Mouse (Mus musculus): ENCODE measurements around the gene Nid2. TPM values are rescaled to one million over a fixed set of nuclear protein-coding genes. Genes with fewer than 3 reads are reported as not detected.

The Nid2 gene
- polyA plus RNA-seq, 1 experiment from 2014 or later, result 106 TPM

- H3K27ac ChIP-seq (replicated peaks in 1 of 2; ENCODE audit: control insufficient read depth in 1 of 2, insufficient read depth in 1 of 2, low read depth in 2 of 2, low read length in 2 of 2), result peak overlapping the region; percentile 39 to 55; a peak in 3 of 4 replicates
- no peaks in the 10 kb centered on the region for H3K9me3 ChIP-seq (ENCODE audit: control insufficient read depth, low read length)
- no peak overlapping the region for H3K4me2 ChIP-seq (ENCODE audit: low read length)
- 52% methylated on average over 4 of the region's 4 CpGs for WGBS
- peaks cover 5 to 6% of the 10 kb centered on the region in 2 experiments; a peak in 3 of 4 replicates for H3K4me1 ChIP-seq (ENCODE audit: control insufficient read depth in 2 of 2, insufficient read depth in 2 of 2, low read length in 2 of 2)
- H3K36me3 ChIP-seq (ENCODE audit: control insufficient read depth, insufficient read depth, low read length), result no peaks in the 10 kb centered on the region
- H3K27me3 ChIP-seq (ENCODE audit: control insufficient read depth, insufficient read depth, low read length), result no peaks in the 10 kb centered on the region
- H3K4me3 ChIP-seq (ENCODE audit: control insufficient read depth in 1 of 2, insufficient read depth in 1 of 2, low read depth in 1 of 2, low read length in 2 of 2), result no peak overlapping the region
- no peak overlapping the region for H3K9ac ChIP-seq (ENCODE audit: low read length)
- ATAC-seq (ENCODE audit: insufficient number of reproducible peaks, insufficient read depth, low FRiP score, low read depth), result 0 out of 2 replicates have a peak, but pooled peaks have one; percentile 26
These were observed 17.4 kb upstream of the Nid2 start for GRCm38 (mm10) chr14:19733490-19734282.

- H3K27ac ChIP-seq (replicated peaks in 1 of 2; ENCODE audit: control insufficient read depth in 1 of 2, insufficient read depth in 1 of 2, low read depth in 2 of 2, low read length in 2 of 2), result no peak overlapping the region
- no peak for ATAC-seq (ENCODE audit: insufficient number of reproducible peaks, insufficient read depth, low FRiP score, low read depth)
- H3K4me2 ChIP-seq (ENCODE audit: low read length), result no peak overlapping the region; the same call in 1 of the 2 replicates
- 47% methylated on average over 6 of the region's 6 CpGs for WGBS
- H3K27me3 ChIP-seq (ENCODE audit: control insufficient read depth, insufficient read depth, low read length), result no peaks in the 10 kb centered on the region
- no peaks in the 10 kb centered on the region for H3K36me3 ChIP-seq (ENCODE audit: control insufficient read depth, insufficient read depth, low read length)
- H3K9ac ChIP-seq (ENCODE audit: low read length), result no peak overlapping the region
- H3K9me3 ChIP-seq (ENCODE audit: control insufficient read depth, low read length), result no peaks in the 10 kb centered on the region
- H3K4me3 ChIP-seq (ENCODE audit: control insufficient read depth in 1 of 2, insufficient read depth in 1 of 2, low read depth in 1 of 2, low read length in 2 of 2), result no peak overlapping the region
- peaks cover 5 to 6% of the 10 kb centered on the region in 2 experiments; a peak in 3 of 4 replicates for H3K4me1 ChIP-seq (ENCODE audit: control insufficient read depth in 2 of 2, insufficient read depth in 2 of 2, low read length in 2 of 2)
These were observed 15.8 kb upstream of the Nid2 start for GRCm38 (mm10) chr14:19735303-19735702.

- H3K4me3 ChIP-seq (ENCODE audit: control insufficient read depth in 1 of 2, insufficient read depth in 1 of 2, low read depth in 1 of 2, low read length in 2 of 2), result no peak overlapping the region
- ATAC-seq (ENCODE audit: insufficient number of reproducible peaks, insufficient read depth, low FRiP score, low read depth), result no peak
- peaks cover 5 to 6% of the 10 kb centered on the region in 2 experiments; a peak in 3 of 4 replicates for H3K4me1 ChIP-seq (ENCODE audit: control insufficient read depth in 2 of 2, insufficient read depth in 2 of 2, low read length in 2 of 2)
- H3K4me2 ChIP-seq (ENCODE audit: low read length), result no peak overlapping the region
- H3K9ac ChIP-seq (ENCODE audit: low read length), result no peak overlapping the region
- no peaks in the 10 kb centered on the region for H3K9me3 ChIP-seq (ENCODE audit: control insufficient read depth, low read length)
- no peaks in the 10 kb centered on the region for H3K36me3 ChIP-seq (ENCODE audit: control insufficient read depth, insufficient read depth, low read length)
- H3K27me3 ChIP-seq (ENCODE audit: control insufficient read depth, insufficient read depth, low read length), result no peaks in the 10 kb centered on the region
- no peak overlapping the region for H3K27ac ChIP-seq (replicated peaks in 1 of 2; ENCODE audit: control insufficient read depth in 1 of 2, insufficient read depth in 1 of 2, low read depth in 2 of 2, low read length in 2 of 2)
These were observed 13.5 kb upstream of the Nid2 start for GRCm38 (mm10) chr14:19737568-19737967.

GRCm38 (mm10) chr14:19738094-19738843 is 12.8 kb upstream of the Nid2 start:
- ATAC-seq (ENCODE audit: insufficient number of reproducible peaks, insufficient read depth, low FRiP score, low read depth), result no peak
- no peak overlapping the region for H3K4me2 ChIP-seq (ENCODE audit: low read length)
- no peaks in the 10 kb centered on the region for H3K27me3 ChIP-seq (ENCODE audit: control insufficient read depth, insufficient read depth, low read length)
- no peak overlapping the region for H3K4me3 ChIP-seq (ENCODE audit: control insufficient read depth in 1 of 2, insufficient read depth in 1 of 2, low read depth in 1 of 2, low read length in 2 of 2)
- peaks cover 2 to 6% of the 10 kb centered on the region in 2 experiments; a peak in 1 of 4 replicates for H3K4me1 ChIP-seq (ENCODE audit: control insufficient read depth in 2 of 2, insufficient read depth in 2 of 2, low read length in 2 of 2)
- H3K9ac ChIP-seq (ENCODE audit: low read length), result no peak overlapping the region
- WGBS, result 43% methylated on average over 5 of the region's 5 CpGs
- no peaks in the 10 kb centered on the region for H3K9me3 ChIP-seq (ENCODE audit: control insufficient read depth, low read length)
- H3K36me3 ChIP-seq (ENCODE audit: control insufficient read depth, insufficient read depth, low read length), result no peaks in the 10 kb centered on the region
- no peak overlapping the region for H3K27ac ChIP-seq (replicated peaks in 1 of 2; ENCODE audit: control insufficient read depth in 1 of 2, insufficient read depth in 1 of 2, low read depth in 2 of 2, low read length in 2 of 2)

- H3K9me3 ChIP-seq (ENCODE audit: control insufficient read depth, low read length), result no peaks in the 10 kb centered on the region
- H3K27ac ChIP-seq (replicated peaks in 1 of 2; ENCODE audit: control insufficient read depth in 1 of 2, insufficient read depth in 1 of 2, low read depth in 2 of 2, low read length in 2 of 2), result no peak overlapping the region
- no peak for ATAC-seq (ENCODE audit: insufficient number of reproducible peaks, insufficient read depth, low FRiP score, low read depth)
- no peak overlapping the region for H3K9ac ChIP-seq (ENCODE audit: low read length)
- 75% methylated on average over 9 of the region's 9 CpGs for WGBS
- no peaks in the 10 kb centered on the region for H3K36me3 ChIP-seq (ENCODE audit: control insufficient read depth, insufficient read depth, low read length)
- no peak overlapping the region for H3K4me2 ChIP-seq (ENCODE audit: low read length)
- no peaks in the 10 kb centered on the region for H3K27me3 ChIP-seq (ENCODE audit: control insufficient read depth, insufficient read depth, low read length)
- H3K4me1 ChIP-seq (ENCODE audit: control insufficient read depth in 2 of 2, insufficient read depth in 2 of 2, low read length in 2 of 2), result 0 out of 4 replicates have a peak, but pooled peaks cover 0 to 2% of the 10 kb centered on the region in 2 experiments
- H3K4me3 ChIP-seq (ENCODE audit: control insufficient read depth in 1 of 2, insufficient read depth in 1 of 2, low read depth in 1 of 2, low read length in 2 of 2), result no peak overlapping the region
These were observed 11.5 kb upstream of the Nid2 start for GRCm38 (mm10) chr14:19739416-19740146.

GRCm38 (mm10) chr14:19740147-19740738 is 10.8 kb upstream of the Nid2 start:
- Histone ChIP-seq H3K36me3 (ENCODE audit: control insufficient read depth, insufficient read depth, low read length) (no peaks in the 10 kb centered on the region), H3K4me1 (ENCODE audit: control insufficient read depth in 2 of 2, insufficient read depth in 2 of 2, low read length in 2 of 2) (0 out of 4 replicates have a peak, but pooled peaks cover 0 to 2% of the 10 kb centered on the region in 2 experiments), H3K4me2 (ENCODE audit: low read length) (no peak overlapping the region), H3K27me3 (ENCODE audit: control insufficient read depth, insufficient read depth, low read length) (no peaks in the 10 kb centered on the region), H3K9ac (ENCODE audit: low read length) (no peak overlapping the region), H3K9me3 (ENCODE audit: control insufficient read depth, low read length) (no peaks in the 10 kb centered on the region), H3K27ac (replicated peaks in 1 of 2; ENCODE audit: control insufficient read depth in 1 of 2, insufficient read depth in 1 of 2, low read depth in 2 of 2, low read length in 2 of 2) (no peak overlapping the region), H3K4me3 (ENCODE audit: control insufficient read depth in 1 of 2, insufficient read depth in 1 of 2, low read depth in 1 of 2, low read length in 2 of 2) (no peak overlapping the region)
- 78% methylated on average over 6 of the region's 6 CpGs for WGBS
- ATAC-seq (ENCODE audit: insufficient number of reproducible peaks, insufficient read depth, low FRiP score, low read depth), result no peak

GRCm38 (mm10) chr14:19744876-19745275 is 6.2 kb upstream of the Nid2 start:
- Histone ChIP-seq H3K27ac (replicated peaks in 1 of 2; ENCODE audit: control insufficient read depth in 1 of 2, insufficient read depth in 1 of 2, low read depth in 2 of 2, low read length in 2 of 2) (no peak overlapping the region), H3K36me3 (ENCODE audit: control insufficient read depth, insufficient read depth, low read length) (no peaks in the 10 kb centered on the region), H3K4me3 (ENCODE audit: control insufficient read depth in 1 of 2, insufficient read depth in 1 of 2, low read depth in 1 of 2, low read length in 2 of 2) (no peak overlapping the region), H3K9ac (ENCODE audit: low read length) (no peak overlapping the region), H3K4me1 (ENCODE audit: control insufficient read depth in 2 of 2, insufficient read depth in 2 of 2, low read length in 2 of 2) (peaks cover 0 to 19% of the 10 kb centered on the region in 2 experiments; a peak in 3 of 4 replicates), H3K9me3 (ENCODE audit: control insufficient read depth, low read length) (no peaks in the 10 kb centered on the region), H3K27me3 (ENCODE audit: control insufficient read depth, insufficient read depth, low read length) (no peaks in the 10 kb centered on the region), H3K4me2 (ENCODE audit: low read length) (no peak overlapping the region)
- WGBS, result 87% methylated on average over 5 of the region's 5 CpGs
- ATAC-seq (ENCODE audit: insufficient number of reproducible peaks, insufficient read depth, low FRiP score, low read depth), result no peak

All from heart, embryonic 14.5 days (tissue).